Mouse (Mus musculus) testis, adult 2 months (tissue): ENCODE measurements around the gene Aldh3b2.
A peak's percentile ranks its signal among the peaks of the same experiment; 100 is the strongest.

Experiments used
- CTCF ChIP-seq: fragments of 200-500 bp; IDR thresholded peaks from 2 replicates; pipeline ENCODE4 v1.5.1; 2012; ENCODE audit warnings: low read depth, mild to moderate bottlenecking, inconsistent platforms, low read length, moderate library complexity; ENCODE audit not compliant: control insufficient read depth, insufficient read depth, insufficient replicate concordance
- POLR2A ChIP-seq: fragments of 200-500 bp; IDR thresholded peaks from 2 replicates; pipeline ENCODE4 v1.6.1; 2012; ENCODE audit warnings: low read depth, mild to moderate bottlenecking, inconsistent platforms, low read length, moderate library complexity; ENCODE audit not compliant: control insufficient read depth

GRCm38 (mm10) chr19:4018743-4019583 lies 46.8 kb downstream of the Aldh3b2 start:
- TF ChIP-seq CTCF (peak; percentile 55), POLR2A (no peak)
